Mouse (Mus musculus) stomach, embryonic 16.5 days (tissue): Measurements from ENCODE around the gene Tshz2. TPM values are rescaled to one million over a fixed set of nuclear protein-coding genes. Genes with fewer than 3 reads are reported as not detected.

Experiments used
- ATAC-seq: fragments of 200-750 bp; cut with Nextera tagmentation; 2 replicates; pipeline ENCODE4 v1.8.0; 2017; ENCODE audit warnings: moderate number of reproducible peaks, moderate TSS enrichment; ENCODE audit not compliant: insufficient read depth, low FRiP score
- H3K27ac ChIP-seq: fragments of 300-500 bp; sonication (generic); 2 replicates; pipeline ENCODE4 v1.5.1; 2014; ENCODE audit warnings: low read length
- H3K27me3 ChIP-seq: fragments of 300-500 bp; sonication (generic); 2 replicates; pipeline ENCODE4 v1.6.1; 2014; ENCODE audit warnings: low read length, control low read depth, mixed read lengths; ENCODE audit not compliant: control insufficient read depth, insufficient read depth
- H3K36me3 ChIP-seq: fragments of 300-500 bp; sonication (generic); 2 replicates; pipeline ENCODE4 v1.6.1; 2014; ENCODE audit warnings: low read length; ENCODE audit not compliant: control insufficient read depth, insufficient read depth
- H3K4me1 ChIP-seq: fragments of 300-500 bp; sonication (generic); 2 replicates; pipeline ENCODE4 v1.6.1; 2014; ENCODE audit warnings: low read length, control low read depth, mixed read lengths; ENCODE audit not compliant: control insufficient read depth, insufficient read depth
- H3K4me2 ChIP-seq: fragments of 300-500 bp; sonication (generic); 2 replicates; pipeline ENCODE4 v1.6.1; 2014; ENCODE audit warnings: low read depth, low read length, mixed read lengths
- H3K4me3 ChIP-seq: fragments of 300-500 bp; sonication (generic); replicated peaks from 2 replicates; pipeline ENCODE4 v1.5.1; 2014; ENCODE audit warnings: mild to moderate bottlenecking, low read length
- H3K9ac ChIP-seq: fragments of 300-500 bp; sonication (generic); 2 replicates; pipeline ENCODE4 v1.6.1; 2014; ENCODE audit warnings: low read length
- H3K9me3 ChIP-seq: fragments of 300-500 bp; sonication (generic); replicated peaks from 2 replicates; pipeline ENCODE4 v1.6.1; 2016; ENCODE audit warnings: low read length, control low read depth; ENCODE audit not compliant: control insufficient read depth
- WGBS: fragments of 180-500 bp; shearing (Covaris S2); extraction: QIAGEN DNeasy Blood & Tissue Kit; methylation state at CpG from one replicate; pipeline ENCODE4 v1.1.7; 2014; 5-methylcytosine and 5-hydroxymethylcytosine counted together
- polyA plus RNA-seq: library from polyadenylated mRNA; unstranded; fragments of >200 nt; fragmentation: Nextera tagmentation; extraction: Ambion mirVana; gene quantifications from 2 replicates; pipeline ENCODE4 v1.2.1, GENCODE M21; 2015

The Tshz2 gene
- polyA plus RNA-seq, 1 experiment from 2014 or later, result 13.5 TPM

GRCm38 (mm10) chr2:170033219-170033618 lies 400.4 kb downstream of the Tshz2 start:
- WGBS, result 41% methylated on average over 5 of the region's 5 CpGs
- Histone ChIP-seq H3K4me3 (no peak overlapping the region), H3K27ac (peak overlapping the region; percentile 77), H3K4me2 (no peak overlapping the region), H3K9me3 (no peaks in the 10 kb centered on the region), H3K36me3 (no peaks in the 10 kb centered on the region), H3K9ac (no peak overlapping the region), H3K27me3 (no peaks in the 10 kb centered on the region), H3K4me1 (0 out of 2 replicates have a peak, but pooled peaks cover 7% of the 10 kb centered on the region)
- peak; percentile 47; the same call in 1 of the 2 replicates for ATAC-seq

GRCm38 (mm10) chr2:170034794-170035193 lies 402.0 kb downstream of the Tshz2 start:
- WGBS, result 91% methylated on average over 11 of the region's 11 CpGs
- Histone ChIP-seq H3K36me3 (no peaks in the 10 kb centered on the region), H3K4me2 (no peak overlapping the region), H3K9ac (no peak overlapping the region), H3K27me3 (no peaks in the 10 kb centered on the region), H3K4me1 (0 out of 2 replicates have a peak, but pooled peaks cover 7% of the 10 kb centered on the region), H3K27ac (no peak overlapping the region), H3K9me3 (no peaks in the 10 kb centered on the region), H3K4me3 (no peak overlapping the region)
- no peak for ATAC-seq

GRCm38 (mm10) chr2:170036791-170037241 lies 404.0 kb downstream of the Tshz2 start:
- ATAC-seq, result no peak
- 52% methylated on average over 11 of the region's 11 CpGs for WGBS
- Histone ChIP-seq H3K4me2 (no peak overlapping the region), H3K9ac (no peak overlapping the region), H3K27me3 (no peaks in the 10 kb centered on the region), H3K27ac (no peak overlapping the region), H3K9me3 (no peaks in the 10 kb centered on the region), H3K4me1 (0 out of 2 replicates have a peak, but pooled peaks cover 14% of the 10 kb centered on the region), H3K36me3 (no peaks in the 10 kb centered on the region), H3K4me3 (no peak overlapping the region)

GRCm38 (mm10) chr2:170037346-170037745 lies 404.5 kb downstream of the Tshz2 start:
- no peak overlapping the region for H3K27ac ChIP-seq
- ATAC-seq, result no peak
- WGBS, result 71% methylated on average over 13 of the region's 13 CpGs

GRCm38 (mm10) chr2:170039772-170040171 lies 407.0 kb downstream of the Tshz2 start:
- Histone ChIP-seq H3K9ac (no peak overlapping the region), H3K36me3 (no peaks in the 10 kb centered on the region), H3K4me2 (no peak overlapping the region), H3K27me3 (no peaks in the 10 kb centered on the region), H3K9me3 (no peaks in the 10 kb centered on the region), H3K4me3 (no peak overlapping the region), H3K27ac (no peak overlapping the region), H3K4me1 (0 out of 2 replicates have a peak, but pooled peaks cover 7% of the 10 kb centered on the region)
- 73% methylated on average over 14 of the region's 14 CpGs for WGBS
- no peak for ATAC-seq

More at GRCm38 (mm10) chr2:170037346-170037745, 404.5 kb downstream of the Tshz2 start:
- no peaks in the 10 kb centered on the region for H3K9me3 ChIP-seq
- H3K9ac ChIP-seq, result no peak overlapping the region
- no peak overlapping the region for H3K4me3 ChIP-seq
- 0 out of 2 replicates have a peak, but pooled peaks cover 14% of the 10 kb centered on the region for H3K4me1 ChIP-seq
- H3K4me2 ChIP-seq, result no peak overlapping the region
- no peaks in the 10 kb centered on the region for H3K36me3 ChIP-seq
- H3K27me3 ChIP-seq, result no peaks in the 10 kb centered on the region

- WGBS, result 31% methylated on average over 9 of the region's 9 CpGs
- Histone ChIP-seq H3K9ac (no peak overlapping the region), H3K4me2 (peak overlapping the region; percentile 22)
These were observed 408.3 kb downstream of the Tshz2 start for GRCm38 (mm10) chr2:170041101-170041500.

GRCm38 (mm10) chr2:170042471-170043213 lies 409.8 kb downstream of the Tshz2 start:
- Histone ChIP-seq H3K36me3 (no peaks in the 10 kb centered on the region), H3K9me3 (no peaks in the 10 kb centered on the region), H3K27me3 (no peaks in the 10 kb centered on the region), H3K27ac (no peak overlapping the region), H3K4me1 (0 out of 2 replicates have a peak, but pooled peaks cover 7% of the 10 kb centered on the region), H3K4me3 (no peak overlapping the region), H3K9ac (no peak overlapping the region), H3K4me2 (no peak overlapping the region)
- no peak for ATAC-seq
- WGBS, result 75% methylated on average over 12 of the region's 12 CpGs

More at GRCm38 (mm10) chr2:170041101-170041500, 408.3 kb downstream of the Tshz2 start:
- H3K27ac ChIP-seq, result peak overlapping the region; percentile 56
- no peaks in the 10 kb centered on the region for H3K36me3 ChIP-seq
- no peaks in the 10 kb centered on the region for H3K27me3 ChIP-seq
- ATAC-seq, result peak; percentile 75
- H3K9me3 ChIP-seq, result no peaks in the 10 kb centered on the region
- 0 out of 2 replicates have a peak, but pooled peaks cover 7% of the 10 kb centered on the region for H3K4me1 ChIP-seq
- no peak overlapping the region for H3K4me3 ChIP-seq

GRCm38 (mm10) chr2:170043290-170043689 lies 410.5 kb downstream of the Tshz2 start:
- no peaks in the 10 kb centered on the region for H3K36me3 ChIP-seq
- no peaks in the 10 kb centered on the region for H3K9me3 ChIP-seq
- H3K9ac ChIP-seq, result no peak overlapping the region
- H3K27me3 ChIP-seq, result no peaks in the 10 kb centered on the region
- no peak for ATAC-seq
- no peak overlapping the region for H3K27ac ChIP-seq
- WGBS, result 77% methylated on average over 9 of the region's 10 CpGs
- no peak overlapping the region for H3K4me3 ChIP-seq
- H3K4me2 ChIP-seq, result no peak overlapping the region
- H3K4me1 ChIP-seq, result 0 out of 2 replicates have a peak, but pooled peaks cover 7% of the 10 kb centered on the region

GRCm38 (mm10) chr2:170045896-170046295 lies 413.1 kb downstream of the Tshz2 start:
- no peaks in the 10 kb centered on the region for H3K36me3 ChIP-seq
- WGBS, result 87% methylated on average over 11 of the region's 11 CpGs
- 0 out of 2 replicates have a peak, but pooled peaks cover 4% of the 10 kb centered on the region for H3K4me1 ChIP-seq
- no peak for ATAC-seq
- no peaks in the 10 kb centered on the region for H3K27me3 ChIP-seq
- no peaks in the 10 kb centered on the region for H3K9me3 ChIP-seq
- no peak overlapping the region for H3K4me3 ChIP-seq
- H3K9ac ChIP-seq, result no peak overlapping the region
- no peak overlapping the region for H3K27ac ChIP-seq
- no peak overlapping the region for H3K4me2 ChIP-seq
